Mouse (Mus musculus) 3T3-L1 (cell line): ENCODE measurements at regions not wholly inside any gene's neighbourhood (a gene's known extent, or its start where the extent isn't known, plus 50 kb on each side); places are given as distances from the start of the nearest gene placed in this dataset.

Source experiments
- DNase-seq: peaks from one replicate; pipeline ENCODE4 v3.0.0-alpha.2; 2015; ENCODE audit warnings: low read depth, low spot score

DNA sequence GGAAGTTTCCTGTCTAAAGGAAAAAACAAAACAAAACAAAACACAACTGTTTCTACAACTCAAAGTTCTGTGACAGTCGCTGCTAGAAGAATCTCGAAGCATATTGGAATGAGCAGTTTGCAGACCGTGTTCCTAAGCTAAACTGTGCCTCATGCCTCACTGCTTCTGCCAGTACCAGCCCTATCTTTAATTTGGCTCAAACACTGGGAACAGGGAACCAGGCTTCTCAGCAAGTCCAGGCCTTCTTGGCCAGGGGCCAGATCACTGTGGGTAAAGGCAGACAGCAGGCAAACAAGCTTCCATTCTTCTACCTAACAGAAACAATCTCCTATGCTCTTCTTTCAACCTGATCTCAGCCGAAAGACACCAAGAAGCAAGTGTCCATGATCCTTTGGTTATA, 56.5 kb downstream of the Tmsb4x start:
- no peak for DNase-seq

GRCm38 (mm10) chrX:167151341-167151740, 57.8 kb downstream of the Tmsb4x start:
- DNase-seq = no peak

- no peak for DNase-seq
Measured at GRCm38 (mm10) chrX:167149400-167149799, 59.7 kb downstream of the Tmsb4x start.

- DNase-seq = no peak
Measured at GRCm38 (mm10) chrX:167146513-167147360, 62.4 kb downstream of the Tmsb4x start.

DNA sequence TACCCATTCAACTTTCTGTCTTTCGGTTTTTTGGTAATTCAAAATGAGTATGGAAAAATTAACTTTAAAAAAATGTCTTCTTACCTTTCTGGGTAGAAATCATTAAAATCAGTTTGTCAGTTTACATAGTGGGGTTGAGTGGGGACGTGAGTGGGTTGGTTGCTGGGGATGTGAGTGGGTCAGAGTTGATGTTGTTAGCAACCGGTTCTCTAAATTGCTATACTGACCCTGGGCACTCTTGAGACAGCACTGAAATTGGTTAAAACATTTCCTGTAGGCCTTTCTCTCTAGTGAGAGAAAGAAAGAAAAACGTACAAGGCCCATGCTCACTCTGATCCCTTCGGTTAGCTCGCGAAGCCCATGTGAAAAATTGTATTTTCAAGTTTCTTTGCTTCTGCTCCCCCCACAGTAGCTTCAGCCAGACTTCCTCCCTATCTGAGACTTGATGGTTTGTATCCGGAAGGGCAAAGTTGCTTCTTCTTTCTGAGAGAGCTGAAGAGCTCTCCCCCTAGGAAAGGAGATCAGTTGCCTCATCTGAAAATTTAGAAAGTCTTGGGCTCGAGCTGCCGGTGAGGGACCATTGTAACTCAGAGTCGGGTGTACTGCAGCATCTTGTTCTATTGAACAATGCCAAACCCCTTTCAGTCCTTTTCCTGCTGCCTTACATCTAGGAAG, 63.5 kb downstream of the Tmsb4x start:
- no peak for DNase-seq

GRCm38 (mm10) chrX:167139110-167139509, 70.0 kb downstream of the Tmsb4x start:
- DNase-seq = no peak

GRCm38 (mm10) chrX:167134250-167134649, 74.9 kb downstream of the Tmsb4x start:
- no peak for DNase-seq

- DNase-seq = peak; percentile 74
Measured at GRCm38 (mm10) chrX:167132989-167133395, 76.1 kb downstream of the Tmsb4x start.

DNA sequence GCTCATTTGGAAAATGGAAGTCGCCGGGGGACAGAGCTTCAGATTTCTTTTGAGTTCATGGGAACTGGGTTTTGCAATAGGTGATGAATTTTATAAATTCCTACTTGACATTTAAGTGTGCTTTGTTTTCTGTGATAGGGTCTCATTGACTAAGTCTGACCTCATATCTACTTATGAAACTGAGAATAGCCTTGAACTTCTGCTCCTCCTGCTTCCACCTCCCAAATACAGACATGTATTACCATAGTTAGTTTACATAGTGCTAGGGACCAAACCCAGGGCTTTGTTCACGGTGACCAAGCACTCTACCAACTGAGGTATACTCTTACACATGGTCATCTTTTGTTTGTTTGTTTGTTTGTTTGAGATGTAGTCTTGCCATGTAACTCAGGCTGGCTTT, 77.8 kb downstream of the Tmsb4x start:
- DNase-seq = no peak

- DNase-seq = no peak
Measured at GRCm38 (mm10) chrX:167130601-167131000, 78.5 kb downstream of the Tmsb4x start.

DNA sequence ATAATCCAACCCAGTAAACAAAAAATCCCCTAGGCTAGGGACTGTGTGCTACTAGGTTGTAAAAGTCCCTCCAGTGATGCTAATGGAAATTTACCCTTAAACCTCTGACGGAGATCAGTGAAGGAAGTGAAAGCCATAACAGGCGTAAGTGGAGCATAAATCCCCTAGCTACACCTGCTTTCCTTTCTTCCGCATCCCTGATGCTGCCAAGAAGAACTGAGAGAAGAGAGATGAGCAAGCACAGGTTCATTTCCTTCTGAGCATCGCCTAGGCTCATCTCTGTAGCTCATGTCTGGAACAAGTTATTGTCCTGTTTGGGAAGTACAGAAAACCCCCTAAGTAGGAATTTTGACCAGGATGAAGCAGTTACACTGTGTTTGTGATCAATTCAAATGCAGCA, 89.8 kb downstream of the Tmsb4x start:
- DNase-seq = no peak

DNA sequence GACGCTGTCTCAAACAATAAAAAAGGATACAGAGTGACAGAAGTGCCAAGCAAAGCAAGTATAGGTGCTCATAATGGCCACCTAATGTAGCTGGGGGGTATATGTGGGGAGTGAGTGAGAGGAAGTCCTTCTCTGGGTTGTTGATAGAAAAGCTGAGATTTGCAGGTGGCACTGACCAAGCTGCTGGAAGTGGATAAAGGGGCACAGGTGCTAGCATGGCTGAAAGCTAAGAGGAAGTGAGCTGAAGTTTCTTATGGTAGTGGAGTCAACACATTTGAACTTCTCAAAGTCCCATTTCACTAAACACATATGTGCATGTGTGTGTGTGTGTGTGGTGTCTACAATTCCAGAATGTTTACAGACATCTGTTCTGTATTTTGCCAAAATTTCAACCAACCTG, 94.0 kb downstream of the Tmsb4x start:
- DNase-seq = no peak

DNA sequence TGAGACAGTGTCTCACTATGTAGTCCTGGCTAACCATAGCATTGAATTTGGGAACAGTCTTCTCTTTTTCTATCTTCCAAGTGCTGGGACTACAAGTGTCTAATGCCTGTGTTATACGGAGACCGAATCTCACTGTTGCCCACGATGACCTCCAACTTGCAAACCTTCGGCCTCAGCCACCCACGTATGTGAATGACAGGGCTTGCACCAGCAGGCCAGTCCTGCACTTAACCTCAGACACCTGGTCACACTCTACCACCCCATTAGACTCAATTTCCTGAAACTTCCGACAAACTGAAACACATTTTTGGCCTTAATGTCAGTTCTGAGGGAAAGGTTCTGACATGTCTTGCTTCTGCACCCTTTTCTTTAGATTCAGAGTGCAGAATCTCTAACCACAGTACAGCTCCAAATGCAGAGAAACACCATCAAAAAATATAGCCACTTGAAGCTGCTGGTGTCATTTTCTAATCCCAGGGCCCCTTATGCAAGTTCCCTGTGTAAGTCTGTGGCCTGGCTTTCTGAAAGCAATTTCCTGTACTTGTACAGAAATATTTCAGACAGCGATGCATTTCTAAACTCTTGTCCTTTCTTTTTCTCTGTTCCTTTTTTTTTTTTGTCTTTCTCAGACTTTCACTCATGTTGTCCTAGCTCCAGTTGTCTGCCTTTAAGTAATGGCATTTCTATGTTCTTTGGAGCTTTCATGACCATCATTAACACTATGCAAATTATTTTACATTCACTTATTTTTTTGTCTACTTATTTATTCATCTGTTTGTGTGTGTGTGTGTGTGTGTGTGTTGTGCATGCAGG, 97.8 kb downstream of the Tmsb4x start:
- no peak for DNase-seq

GRCm38 (mm10) chrX:167108356-167108755, 100.8 kb downstream of the Tmsb4x start:
- DNase-seq = no peak

GRCm38 (mm10) chrX:167107469-167107868, 101.6 kb downstream of the Tmsb4x start:
- DNase-seq = no peak

- no peak for DNase-seq
Measured at GRCm38 (mm10) chrX:167105931-167106417, 103.1 kb downstream of the Tmsb4x start.

DNA sequence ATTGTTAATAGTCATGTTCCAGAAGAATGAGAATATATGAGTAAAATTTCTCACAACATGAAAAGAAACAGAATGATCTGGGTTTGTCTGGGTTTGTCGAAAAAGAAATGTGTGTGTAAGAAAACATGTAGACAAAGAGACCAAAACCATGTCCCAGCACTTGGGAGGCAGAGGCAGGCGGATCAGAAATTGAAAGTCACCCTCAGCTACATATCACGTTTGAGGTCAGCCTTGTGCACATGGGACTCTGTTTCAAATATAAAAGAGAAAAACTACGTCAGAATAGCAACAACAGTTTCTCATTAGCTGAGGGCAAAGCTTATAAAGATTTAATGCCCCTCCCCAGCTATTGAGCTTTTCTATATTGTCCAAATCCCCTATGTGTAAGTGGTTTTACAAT, 103.8 kb downstream of the Tmsb4x start:
- DNase-seq = no peak

GRCm38 (mm10) chrX:167104247-167104621, 104.9 kb downstream of the Tmsb4x start:
- DNase-seq = no peak

GRCm38 (mm10) chrX:167103501-167104246, 105.4 kb downstream of the Tmsb4x start:
- DNase-seq = no peak

DNA sequence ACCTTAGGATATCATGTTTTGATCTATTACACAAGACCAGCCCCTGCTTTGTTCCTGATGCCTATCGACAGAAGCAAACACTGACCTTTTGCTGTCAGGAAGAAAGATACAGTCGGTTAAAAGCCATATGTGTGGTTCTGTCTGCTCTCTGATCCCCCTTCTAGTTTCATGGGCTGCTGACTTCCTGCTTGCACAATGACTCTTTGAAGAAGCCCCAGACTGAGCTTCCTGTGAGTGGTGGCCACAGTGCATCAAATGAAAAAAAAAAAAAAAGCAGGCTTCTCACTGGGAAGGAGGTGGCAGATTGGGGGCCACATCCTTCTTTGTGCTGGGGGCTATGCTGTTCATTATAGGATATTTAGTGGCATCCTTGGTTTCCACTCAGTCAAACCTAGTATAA, 107.2 kb downstream of the Tmsb4x start:
- no peak for DNase-seq

DNA sequence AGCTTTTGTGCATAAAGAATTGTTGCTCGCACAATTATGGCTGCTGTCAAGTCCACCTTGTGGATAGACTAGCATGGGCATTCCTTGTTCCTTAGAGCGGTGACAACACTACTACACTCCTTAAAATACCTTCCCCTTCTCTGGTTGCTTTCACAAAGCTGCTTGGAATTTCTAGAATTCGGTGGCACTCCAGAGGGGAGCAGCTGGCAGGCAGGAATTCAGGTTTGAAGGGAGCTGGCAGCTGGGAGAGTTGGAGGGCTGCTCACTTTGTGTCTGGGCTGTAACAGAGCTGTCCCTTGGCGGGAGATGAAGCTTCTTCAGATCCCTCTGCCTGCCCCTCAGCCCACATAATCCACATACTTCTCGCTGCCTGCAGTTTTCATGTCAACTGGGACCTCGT, 109.7 kb downstream of the Tmsb4x start:
- DNase-seq = no peak
